Mouse (Mus musculus): ENCODE data around the gene Zfp551.
A peak's percentile ranks its signal among the peaks of the same experiment; 100 is the strongest.

Zfp551 gene

DNA sequence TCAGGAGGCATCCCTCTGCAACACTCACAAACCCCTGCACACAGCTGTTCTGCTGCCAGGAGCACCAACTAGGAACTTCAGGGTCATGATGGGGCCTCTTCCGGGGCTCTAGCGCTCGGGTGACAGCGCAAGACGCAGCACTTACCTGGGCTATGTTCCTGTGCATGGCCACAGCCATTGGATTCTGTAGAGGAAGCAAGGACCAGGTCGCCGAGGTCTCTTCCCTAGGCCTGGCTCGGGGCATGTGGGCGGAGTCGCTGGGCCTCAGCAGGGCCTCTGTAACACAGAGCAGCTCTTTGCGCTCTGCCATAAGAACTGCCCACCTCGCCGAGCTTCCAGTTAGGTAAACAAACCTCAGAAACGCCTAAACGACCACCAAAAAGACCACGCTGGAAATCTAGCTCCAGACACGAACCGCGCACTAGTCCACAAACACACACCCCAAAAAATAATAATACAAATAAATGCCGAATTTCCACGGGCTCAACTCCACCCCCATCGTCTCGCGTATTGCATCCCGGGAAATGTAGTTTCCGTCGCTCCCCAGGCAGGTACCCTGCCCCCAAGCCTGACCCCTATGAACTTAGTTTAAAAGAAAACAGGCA, at the start of gene Zfp551:
Gene Zfp551, minus strand, starts transcription at position 507 of the 605 bp plus-strand sequence.
- peak; percentile 66 for DNase-seq

DNA sequence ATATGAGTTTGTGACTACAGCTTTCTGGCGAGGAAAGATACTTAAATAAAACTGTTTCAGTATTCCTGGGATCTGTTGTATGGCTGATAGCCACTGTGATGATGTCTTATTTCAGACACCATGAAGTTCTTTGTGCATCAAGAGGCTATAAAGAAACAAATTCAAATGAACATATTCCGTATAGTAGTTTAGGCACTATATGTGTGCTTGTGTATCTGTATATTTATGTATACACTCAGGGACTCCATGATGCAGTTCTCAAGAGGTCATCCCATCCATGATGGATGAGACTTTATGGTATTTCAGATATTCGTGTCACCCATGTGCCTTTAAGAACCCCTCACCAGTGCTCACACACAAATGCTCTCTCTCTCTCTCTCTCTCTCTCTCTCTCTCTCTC, 304 bp upstream of the Zfp551 start:
- no peak for DNase-seq

- DNase-seq: no peak
Observed at GRCm38 (mm10) chr7:12421741-12422140, 810 bp downstream of the Zfp551 start.

DNA sequence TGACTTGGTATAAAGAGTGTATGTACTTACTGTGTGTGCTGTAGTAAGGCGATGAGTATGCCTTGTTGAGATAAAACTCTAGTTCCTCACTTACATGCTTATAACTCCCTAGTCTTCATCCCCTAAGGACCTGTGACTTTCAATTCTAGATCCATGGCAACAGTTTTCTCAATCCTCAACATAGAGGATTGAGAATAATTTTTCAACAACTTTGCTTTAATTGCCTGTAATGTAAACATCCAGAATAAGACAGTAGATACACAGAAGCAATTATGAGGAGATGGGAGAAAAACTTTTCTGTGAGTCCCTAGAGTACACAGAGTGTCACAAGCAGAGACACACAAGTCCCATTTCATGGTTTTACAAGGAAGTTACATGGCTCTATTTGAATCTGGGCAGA, 53.4 kb downstream of the Zfp551 start, which contains the start of gene Vmn1r84:
Gene Vmn1r84, minus strand, starts transcription at position 101 of the 400 bp plus-strand sequence.
- no peak for DNase-seq
